Mouse (Mus musculus) intestine, embryonic 14.5 days (tissue): ENCODE results near the gene Slc39a11. TPM values are rescaled to one million over a fixed set of nuclear protein-coding genes. Genes with fewer than 3 reads are reported as not detected.
A peak's percentile ranks its signal among the peaks of the same experiment; 100 is the strongest.

Experiments used
- ATAC-seq: fragments of 200-750 bp; cut with Nextera tagmentation; replicated peaks from 2 replicates; pipeline ENCODE4 v1.8.0; 2017; ENCODE audit warnings: low read depth, moderate number of reproducible peaks, moderate TSS enrichment, moderate library complexity; ENCODE audit not compliant: low FRiP score, low TSS enrichment
- DNase-seq: peaks from one replicate; pipeline ENCODE4 v3.0.0-alpha.2; 2018; ENCODE audit warnings: low spot score
- H3K27ac ChIP-seq: fragments of 300-500 bp; sonication (generic); 2 replicates; pipeline ENCODE4 v1.5.1; 2014; ENCODE audit warnings: low read depth, mild to moderate bottlenecking, control low read depth
- H3K27me3 ChIP-seq: fragments of 300-500 bp; sonication (generic); replicated peaks from 2 replicates; pipeline ENCODE4 v1.6.1; 2014; ENCODE audit warnings: low read length, control low read depth; ENCODE audit not compliant: control insufficient read depth, insufficient read depth
- H3K36me3 ChIP-seq: fragments of 300-500 bp; sonication (generic); 2 replicates; pipeline ENCODE4 v1.6.1; 2014; ENCODE audit warnings: low read length, control low read depth; ENCODE audit not compliant: control insufficient read depth, insufficient read depth
- H3K4me1 ChIP-seq: fragments of 300-500 bp; sonication (generic); replicated peaks from 2 replicates; pipeline ENCODE4 v1.6.1; 2014; ENCODE audit warnings: low read length, control low read depth, mixed read lengths; ENCODE audit not compliant: control insufficient read depth, insufficient read depth
- H3K4me2 ChIP-seq: fragments of 300-500 bp; sonication (generic); 2 replicates; pipeline ENCODE4 v1.6.1; 2014; ENCODE audit warnings: low read length
- H3K4me3 ChIP-seq: fragments of 300-500 bp; sonication (generic); 2 replicates; pipeline ENCODE4 v1.5.1; 2014; ENCODE audit warnings: low read depth, low read length, control low read depth, mixed read lengths
- H3K9ac ChIP-seq: fragments of 300-500 bp; sonication (generic); 2 replicates; pipeline ENCODE4 v1.6.1; 2014; ENCODE audit warnings: mild to moderate bottlenecking, low read length
- H3K9me3 ChIP-seq: fragments of 300-500 bp; sonication (generic); 2 replicates; pipeline ENCODE4 v1.6.1; 2016; ENCODE audit warnings: low read length, control low read depth; ENCODE audit not compliant: control insufficient read depth
- WGBS: fragments of 180-500 bp; shearing (Covaris S2); extraction: QIAGEN DNeasy Blood & Tissue Kit; methylation state at CpG from one replicate; pipeline ENCODE4 v1.1.7; 2014; 5-methylcytosine and 5-hydroxymethylcytosine counted together
- polyA plus RNA-seq: library from polyadenylated mRNA; unstranded; fragments of >200 nt; fragmentation: Nextera tagmentation; extraction: Ambion mirVana; gene quantifications from 2 replicates; pipeline ENCODE4 v1.2.1, GENCODE M21; 2014

The Slc39a11 gene
- polyA plus RNA-seq, 1 experiment from 2014 or later: 24.0 TPM

- Histone ChIP-seq H3K9me3 (no peaks in the 10 kb centered on the region), H3K27me3 (no peaks in the 10 kb centered on the region), H3K4me2 (no peak overlapping the region), H3K36me3 (no peaks in the 10 kb centered on the region), H3K9ac (no peak overlapping the region), H3K27ac (no peak overlapping the region), H3K4me1 (peaks cover 14% of the 10 kb centered on the region; the same call in 1 of the 2 replicates), H3K4me3 (no peak overlapping the region)
- WGBS: 81% methylated on average over 6 of the region's 6 CpGs
- ATAC-seq (no peak), DNase-seq (no peak)
Measured at GRCm38 (mm10) chr11:113258016-113258415, 391.9 kb downstream of the Slc39a11 start.

- Histone ChIP-seq H3K27me3 (no peaks in the 10 kb centered on the region), H3K4me3 (no peak overlapping the region), H3K9me3 (no peaks in the 10 kb centered on the region), H3K4me2 (no peak overlapping the region), H3K36me3 (no peaks in the 10 kb centered on the region), H3K4me1 (peaks cover 10% of the 10 kb centered on the region; the same call in 1 of the 2 replicates), H3K9ac (no peak overlapping the region), H3K27ac (no peak overlapping the region)
- ATAC-seq (no peak), DNase-seq (no peak)
- WGBS: 50% methylated on average over 6 of the region's 6 CpGs
Measured at GRCm38 (mm10) chr11:113254653-113255052, 395.2 kb downstream of the Slc39a11 start.

GRCm38 (mm10) chr11:113253169-113253568 is 396.7 kb downstream of the Slc39a11 start:
- Histone ChIP-seq H3K4me3 (no peak overlapping the region), H3K4me1 (peaks cover 10% of the 10 kb centered on the region; the same call in 1 of the 2 replicates), H3K9ac (no peak overlapping the region), H3K27me3 (no peaks in the 10 kb centered on the region), H3K27ac (no peak overlapping the region), H3K4me2 (no peak overlapping the region), H3K36me3 (no peaks in the 10 kb centered on the region), H3K9me3 (no peaks in the 10 kb centered on the region)
- 72% methylated on average over 4 of the region's 4 CpGs for WGBS
- ATAC-seq (no peak; the same call in 1 of the 2 replicates), DNase-seq (no peak)

- 93% methylated on average over 7 of the region's 7 CpGs for WGBS
- no peak for DNase-seq
- H3K4me3 ChIP-seq: no peak overlapping the region
- no peaks in the 10 kb centered on the region for H3K27me3 ChIP-seq
- ATAC-seq: no peak
- no peak overlapping the region for H3K27ac ChIP-seq
- no peak overlapping the region for H3K4me2 ChIP-seq
- no peaks in the 10 kb centered on the region for H3K36me3 ChIP-seq
- peaks cover 10% of the 10 kb centered on the region; the same call in 1 of the 2 replicates for H3K4me1 ChIP-seq
- no peaks in the 10 kb centered on the region for H3K9me3 ChIP-seq
- H3K9ac ChIP-seq: no peak overlapping the region
Measured at GRCm38 (mm10) chr11:113251172-113251571, 398.7 kb downstream of the Slc39a11 start.

- WGBS: 55% methylated on average over 9 of the region's 9 CpGs
- Histone ChIP-seq H3K27me3 (no peaks in the 10 kb centered on the region), H3K9me3 (no peaks in the 10 kb centered on the region), H3K27ac (no peak overlapping the region), H3K4me1 (no peaks in the 10 kb centered on the region), H3K4me2 (no peak overlapping the region), H3K36me3 (no peaks in the 10 kb centered on the region), H3K9ac (no peak overlapping the region), H3K4me3 (no peak overlapping the region)
- no peak for DNase-seq
- no peak for ATAC-seq
Measured at GRCm38 (mm10) chr11:113246475-113246874, 403.4 kb downstream of the Slc39a11 start.

DNA sequence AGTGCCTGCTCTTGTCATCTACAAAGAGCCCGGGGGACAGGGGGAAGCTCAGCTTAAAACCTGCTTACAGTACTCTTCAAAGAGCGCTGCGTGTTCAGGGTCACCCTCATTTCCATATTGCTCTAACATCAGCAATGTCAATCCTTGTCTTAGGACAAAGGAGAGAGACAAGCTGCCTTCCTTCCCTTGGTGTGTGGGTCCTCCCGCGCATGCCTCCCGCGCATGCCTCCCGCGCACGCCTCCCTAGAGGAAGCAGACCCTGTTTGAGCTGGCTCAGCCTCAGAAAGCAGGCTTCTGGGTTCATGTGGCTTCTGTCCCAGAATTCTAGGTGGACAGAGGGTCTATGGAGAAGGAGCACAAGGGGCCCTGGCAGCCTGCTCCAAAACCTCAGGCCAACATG is 404.2 kb downstream of the Slc39a11 start:
- Histone ChIP-seq H3K9me3 (no peaks in the 10 kb centered on the region), H3K27me3 (no peaks in the 10 kb centered on the region), H3K36me3 (no peaks in the 10 kb centered on the region), H3K4me2 (no peak overlapping the region), H3K4me1 (no peaks in the 10 kb centered on the region), H3K9ac (no peak overlapping the region), H3K27ac (no peak overlapping the region), H3K4me3 (no peak overlapping the region)
- WGBS: 76% methylated on average over 10 of the region's 10 CpGs
- ATAC-seq: no peak
- DNase-seq: no peak

GRCm38 (mm10) chr11:113234432-113234831 is 415.4 kb downstream of the Slc39a11 start:
- no peaks in the 10 kb centered on the region; the same call in 1 of the 2 replicates for H3K4me1 ChIP-seq
- no peak overlapping the region for H3K4me3 ChIP-seq
- no peak overlapping the region for H3K27ac ChIP-seq
- no peaks in the 10 kb centered on the region for H3K36me3 ChIP-seq
- WGBS: 78% methylated on average over 2 of the region's 2 CpGs
- H3K9me3 ChIP-seq: no peaks in the 10 kb centered on the region
- no peak overlapping the region for H3K4me2 ChIP-seq
- DNase-seq (no peak), ATAC-seq (no peak)
- no peak overlapping the region for H3K9ac ChIP-seq
- no peaks in the 10 kb centered on the region for H3K27me3 ChIP-seq

DNA sequence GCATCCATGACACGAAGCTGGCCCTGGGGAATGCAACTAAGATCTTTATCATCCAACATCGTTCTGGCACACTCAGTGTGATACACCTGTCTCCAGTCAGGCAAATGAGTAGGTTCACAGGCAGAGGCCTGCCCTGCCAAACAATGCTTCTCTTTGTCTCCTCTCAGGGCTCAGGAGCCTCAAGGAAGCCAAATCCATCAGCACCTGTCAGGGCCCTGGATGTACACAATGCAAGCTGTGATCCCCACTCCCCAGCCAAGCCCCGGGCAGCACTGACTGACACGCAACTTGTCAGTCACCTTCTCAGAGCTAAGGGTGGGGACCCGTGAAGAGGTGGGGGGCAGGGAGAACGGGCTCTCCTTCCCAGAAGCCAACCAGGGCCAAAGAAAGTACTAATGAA is 417.8 kb downstream of the Slc39a11 start:
- Histone ChIP-seq H3K27me3 (no peaks in the 10 kb centered on the region), H3K4me2 (no peak overlapping the region), H3K4me3 (no peak overlapping the region), H3K36me3 (no peaks in the 10 kb centered on the region), H3K9ac (no peak overlapping the region), H3K4me1 (no peaks in the 10 kb centered on the region; the same call in 1 of the 2 replicates), H3K27ac (peak overlapping the region; percentile 65), H3K9me3 (no peaks in the 10 kb centered on the region)
- ATAC-seq (peak; percentile 67), DNase-seq (no peak)
- WGBS: 28% methylated on average over 6 of the region's 6 CpGs

GRCm38 (mm10) chr11:113230410-113231132 is 419.3 kb downstream of the Slc39a11 start:
- no peak overlapping the region for H3K4me2 ChIP-seq
- H3K4me1 ChIP-seq: no peaks in the 10 kb centered on the region; the same call in 1 of the 2 replicates
- H3K9me3 ChIP-seq: no peaks in the 10 kb centered on the region
- no peak overlapping the region for H3K4me3 ChIP-seq
- 53% methylated on average over 6 of the region's 6 CpGs for WGBS
- H3K27ac ChIP-seq: no peak overlapping the region
- no peak overlapping the region for H3K9ac ChIP-seq
- ATAC-seq: no peak
- no peaks in the 10 kb centered on the region for H3K36me3 ChIP-seq
- no peak for DNase-seq
- H3K27me3 ChIP-seq: no peaks in the 10 kb centered on the region
